Mouse (Mus musculus) CH12.LX (cell line): ENCODE results near the gene Fam71d.

Experiments used
- CTCF ChIP-seq, 2 experiments: IDR thresholded peaks in 1 of 2; conservative IDR thresholded peaks in 1 of 2; 2 replicates each; pipeline ENCODE4 v1.5.1; 2011 to 2012; ENCODE audit warnings: low read depth in 2 of 2, low read length in 2 of 2, improper control_type of control experiment in 1 of 2, inconsistent platforms in 1 of 2, mild to moderate bottlenecking in 1 of 2, moderate library complexity in 1 of 2
- ETS1 ChIP-seq: conservative IDR thresholded peaks from 2 replicates; pipeline ENCODE4 v1.6.1; 2012; ENCODE audit warnings: low read depth, mild to moderate bottlenecking, inconsistent platforms, low read length, improper control_type of control experiment, moderate library complexity
- MAX ChIP-seq: IDR thresholded peaks from 2 replicates; pipeline ENCODE4 v1.6.1; 2011; ENCODE audit warnings: low read length, improper control_type of control experiment

- TF ChIP-seq ETS1 (no peak), CTCF (conservative IDR thresholded peaks at IDR 0.05 in 1 of 2, IDR thresholded peaks at IDR 0.05 in 1 of 2; ENCODE audit: low read depth in 2 of 2, low read length in 2 of 2) (no peak), MAX (no peak)
Measured at GRCm38 (mm10) chr12:78761979-78762378, 70.6 kb downstream of the Fam71d start.
